Mouse (Mus musculus): ENCODE data around the gene Clip4.
"Not testable (repeated sequence)": the region's sequence is repeated elsewhere in the genome, so short reads cannot be mapped to it uniquely, and the experiment has no call there.

Clip4 gene

GRCm38 (mm10) chr17:71768173-71768572, at the start of gene Clip4:
Gene Clip4 (plus strand): TSS chr17:71768473.
- not testable (repeated sequence) for DNase-seq (ENCODE audit: low spot score in 2 of 2)

- DNase-seq (ENCODE audit: low spot score in 2 of 2) = no peak
Observed at GRCm38 (mm10) chr17:71720434-71720833, 47.8 kb upstream of the Clip4 start.

GRCm38 (mm10) chr17:71721019-71721418, 47.3 kb upstream of the Clip4 start:
- no peak for DNase-seq (ENCODE audit: low spot score in 2 of 2)

GRCm38 (mm10) chr17:71730655-71731054, 37.6 kb upstream of the Clip4 start:
- no peak for DNase-seq (ENCODE audit: low spot score in 2 of 2)

GRCm38 (mm10) chr17:71736442-71736841, 31.8 kb upstream of the Clip4 start:
- DNase-seq (ENCODE audit: low spot score in 2 of 2) = no peak

- DNase-seq (ENCODE audit: low spot score in 2 of 2) = no peak
Observed at GRCm38 (mm10) chr17:71742156-71742555, 26.1 kb upstream of the Clip4 start.

- DNase-seq (ENCODE audit: low spot score in 2 of 2) = no peak
Observed at GRCm38 (mm10) chr17:71742935-71743334, 25.3 kb upstream of the Clip4 start.

- DNase-seq (ENCODE audit: low spot score in 2 of 2) = no peak
Observed at GRCm38 (mm10) chr17:71746114-71746513, 22.2 kb upstream of the Clip4 start.

- DNase-seq (ENCODE audit: low spot score in 2 of 2) = no peak
Observed at GRCm38 (mm10) chr17:71747561-71747960, 20.7 kb upstream of the Clip4 start.

GRCm38 (mm10) chr17:71749616-71750168, 18.6 kb upstream of the Clip4 start:
- DNase-seq (ENCODE audit: low spot score in 2 of 2) = no peak

- DNase-seq (ENCODE audit: low spot score in 2 of 2) = no peak
Observed at GRCm38 (mm10) chr17:71752831-71753230, 15.4 kb upstream of the Clip4 start, which contains the start of gene Pcare. Gene Pcare (minus strand): TSS chr17:71752894.

- DNase-seq (ENCODE audit: low spot score in 2 of 2) = no peak
Observed at GRCm38 (mm10) chr17:71760536-71760935, 7.7 kb upstream of the Clip4 start.

- no peak for DNase-seq (ENCODE audit: low spot score in 2 of 2)
Observed at GRCm38 (mm10) chr17:71769564-71769963, 1.3 kb downstream of the Clip4 start.

GRCm38 (mm10) chr17:71770696-71771095, 2.4 kb downstream of the Clip4 start:
- no peak for DNase-seq (ENCODE audit: low spot score in 2 of 2)

- no peak for DNase-seq (ENCODE audit: low spot score in 2 of 2)
Observed at GRCm38 (mm10) chr17:71774173-71774572, 5.9 kb downstream of the Clip4 start.

GRCm38 (mm10) chr17:71775279-71775678, 7.0 kb downstream of the Clip4 start:
- no peak for DNase-seq (ENCODE audit: low spot score in 2 of 2)

- no peak for DNase-seq (ENCODE audit: low spot score in 2 of 2)
Observed at GRCm38 (mm10) chr17:71778696-71779095, 10.4 kb downstream of the Clip4 start.

GRCm38 (mm10) chr17:71780490-71780889, 12.2 kb downstream of the Clip4 start:
- no peak for DNase-seq (ENCODE audit: low spot score in 2 of 2)

- DNase-seq (ENCODE audit: low spot score in 2 of 2) = no peak
Observed at GRCm38 (mm10) chr17:71780945-71781344, 12.7 kb downstream of the Clip4 start.

GRCm38 (mm10) chr17:71782242-71782698, 14.0 kb downstream of the Clip4 start:
- DNase-seq (ENCODE audit: low spot score in 2 of 2) = no peak

- no peak for DNase-seq (ENCODE audit: low spot score in 2 of 2)
Observed at GRCm38 (mm10) chr17:71782699-71783365, 14.6 kb downstream of the Clip4 start.

- no peak for DNase-seq (ENCODE audit: low spot score in 2 of 2)
Observed at GRCm38 (mm10) chr17:71783366-71783735, 15.1 kb downstream of the Clip4 start.

- no peak for DNase-seq (ENCODE audit: low spot score in 2 of 2)
Observed at GRCm38 (mm10) chr17:71786456-71786855, 18.2 kb downstream of the Clip4 start.

GRCm38 (mm10) chr17:71791109-71791508, 22.8 kb downstream of the Clip4 start:
- DNase-seq (ENCODE audit: low spot score in 2 of 2) = no peak
